Mouse (Mus musculus): Measurements from ENCODE around the gene Itgb7. TPM values are rescaled to one million over a fixed set of nuclear protein-coding genes. Genes with fewer than 3 reads are reported as not detected.

Itgb7 gene
- total and polyA plus RNA-seq, 2 experiments from 2014 or later = 1.2 to 2.1 TPM

DNA sequence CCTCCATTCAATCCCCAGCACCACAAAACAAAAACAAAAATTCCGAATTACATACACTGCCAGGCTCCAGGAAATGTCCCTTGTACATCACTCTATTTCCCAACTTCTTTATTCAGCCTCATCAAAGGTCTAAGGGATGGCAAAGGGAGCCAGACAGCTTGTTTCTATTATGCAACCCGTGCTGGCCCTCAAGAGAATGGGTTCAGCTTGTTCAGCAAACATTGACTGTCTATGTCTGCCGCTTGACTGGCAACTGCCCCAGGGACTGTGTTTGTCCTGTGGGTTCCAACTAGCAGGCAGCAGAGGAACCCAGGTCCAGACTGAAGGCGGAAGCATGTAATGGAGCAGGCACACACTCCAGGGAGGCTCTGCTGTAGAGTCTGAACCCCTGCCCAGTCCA is 32.9 kb downstream of the Itgb7 start:
- TF ChIP-seq CTCF (IDR thresholded peaks at IDR 0.05; ENCODE audit: low read depth) = no peak
- WGBS = 83% methylated on average over 4 of the region's 4 CpGs
- no peaks in the 10 kb centered on the region for H3K27me3 ChIP-seq (ENCODE audit: insufficient read depth, low read length)

DNA sequence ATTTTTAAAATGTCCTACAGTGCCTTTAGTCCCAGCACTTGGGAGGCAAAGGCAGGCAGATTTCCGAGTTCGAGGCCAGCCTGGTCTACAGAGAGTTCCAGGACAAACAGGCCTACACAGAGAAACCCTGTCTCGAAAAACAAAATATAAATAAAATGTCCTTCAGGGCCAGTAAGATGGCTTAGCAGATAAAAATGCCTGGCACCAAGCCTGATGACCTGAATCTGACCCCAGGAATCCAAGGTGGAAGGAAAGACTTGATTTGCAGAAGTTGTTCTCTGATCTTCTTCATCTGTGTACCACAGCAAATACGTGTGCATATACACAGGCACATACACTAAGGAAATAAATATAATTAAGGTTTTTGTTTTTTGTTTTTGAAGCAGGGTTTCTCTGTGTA is 36.4 kb downstream of the Itgb7 start:
- no peak for ATAC-seq

More for the DNA sequence above, 32.9 kb downstream of the Itgb7 start:
- ATAC-seq = no peak
- no peak for DNase-seq (ENCODE audit: low spot score)
- Histone ChIP-seq H3K36me3 (ENCODE audit: insufficient read depth, low read length) (no peaks in the 10 kb centered on the region), H3K4me2 (ENCODE audit: low read depth, low read length) (no peak overlapping the region), H3K9ac (replicated peaks; ENCODE audit: low read length) (no peak overlapping the region), H3K9me3 (ENCODE audit: low read length) (no peaks in the 10 kb centered on the region), H3K27ac (no peak overlapping the region), H3K4me3 (ENCODE audit: low read length) (no peak overlapping the region), H3K4me1 (ENCODE audit: insufficient read depth, low read length) (peaks cover 7% of the 10 kb centered on the region; the same call in 1 of the 2 replicates)

DNA sequence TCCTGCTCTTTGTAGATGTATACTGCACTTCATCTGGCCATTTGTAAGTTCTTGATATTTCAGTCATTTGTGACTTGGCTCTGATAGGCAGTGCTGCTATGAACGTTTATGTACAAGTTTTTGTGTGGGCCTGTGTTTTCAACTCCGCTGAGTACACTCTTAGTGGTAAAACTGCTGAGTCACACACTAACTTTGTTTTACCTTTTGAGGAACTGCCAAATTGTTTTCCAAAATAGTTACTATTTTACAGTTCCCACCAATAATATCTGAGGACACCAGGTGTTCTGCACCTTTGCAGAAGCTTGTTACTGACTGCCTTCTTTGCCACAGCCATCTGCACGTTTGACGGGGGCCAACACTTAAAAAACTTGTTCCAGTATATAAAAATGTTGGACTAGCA is 37.3 kb downstream of the Itgb7 start:
- no peak for ATAC-seq
- no peak for TF ChIP-seq CTCF (IDR thresholded peaks at IDR 0.05; ENCODE audit: low read depth)
- WGBS = 85% methylated on average over 4 of the region's 4 CpGs

More for the DNA sequence above, 36.4 kb downstream of the Itgb7 start:
- Histone ChIP-seq H3K9ac (replicated peaks; ENCODE audit: low read length) (no peak overlapping the region), H3K36me3 (ENCODE audit: insufficient read depth, low read length) (no peaks in the 10 kb centered on the region), H3K9me3 (ENCODE audit: low read length) (no peaks in the 10 kb centered on the region), H3K4me2 (ENCODE audit: low read depth, low read length) (no peak overlapping the region), H3K4me3 (ENCODE audit: low read length) (no peak overlapping the region), H3K4me1 (ENCODE audit: insufficient read depth, low read length) (no peaks in the 10 kb centered on the region), H3K27ac (no peak overlapping the region), H3K27me3 (ENCODE audit: insufficient read depth, low read length) (no peaks in the 10 kb centered on the region)
- TF ChIP-seq CTCF (IDR thresholded peaks at IDR 0.05; ENCODE audit: low read depth) = no peak
- no peak for DNase-seq (ENCODE audit: low spot score)
- WGBS = 85% methylated on average over 4 of the region's 4 CpGs

DNA sequence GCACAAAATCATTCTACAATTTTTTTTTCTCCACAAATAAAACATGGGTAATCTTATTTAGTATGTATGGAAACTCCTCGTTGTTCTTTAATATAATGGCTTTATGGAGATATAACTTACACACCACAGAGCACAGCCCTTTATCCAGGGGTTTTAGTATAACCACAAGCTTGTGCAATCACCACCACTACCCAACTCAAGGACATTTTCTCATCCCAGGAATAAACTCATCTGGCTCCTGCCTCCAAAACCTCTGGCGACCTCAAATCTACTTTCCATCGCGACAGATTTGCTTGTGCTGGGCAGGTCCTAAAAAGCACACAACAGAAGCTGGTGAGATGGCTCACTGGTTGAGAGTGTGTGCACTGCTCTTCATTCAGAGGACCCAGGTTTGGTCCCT is 38.1 kb downstream of the Itgb7 start:
- H3K4me1 ChIP-seq (ENCODE audit: insufficient read depth, low read length) = no peaks in the 10 kb centered on the region
- no peak for ATAC-seq
- H3K27me3 ChIP-seq (ENCODE audit: insufficient read depth, low read length) = no peaks in the 10 kb centered on the region
- no peak for TF ChIP-seq CTCF (IDR thresholded peaks at IDR 0.05; ENCODE audit: low read depth)
- no peak overlapping the region for H3K9ac ChIP-seq (replicated peaks; ENCODE audit: low read length)
- no peaks in the 10 kb centered on the region for H3K9me3 ChIP-seq (ENCODE audit: low read length)
- whole genome bisulfite sequencing = 82% methylated on average over 4 of the region's 4 CpGs
- H3K27ac ChIP-seq = no peak overlapping the region
- no peak for DNase-seq (ENCODE audit: low spot score)
- H3K36me3 ChIP-seq (ENCODE audit: insufficient read depth, low read length) = no peaks in the 10 kb centered on the region
- H3K4me2 ChIP-seq (ENCODE audit: low read depth, low read length) = no peak overlapping the region
- H3K4me3 ChIP-seq (ENCODE audit: low read length) = no peak overlapping the region

More for the DNA sequence above, 37.3 kb downstream of the Itgb7 start:
- no peaks in the 10 kb centered on the region for H3K4me1 ChIP-seq (ENCODE audit: insufficient read depth, low read length)
- no peaks in the 10 kb centered on the region for H3K27me3 ChIP-seq (ENCODE audit: insufficient read depth, low read length)
- no peak for DNase-seq (ENCODE audit: low spot score)
- no peak overlapping the region for H3K4me3 ChIP-seq (ENCODE audit: low read length)
- no peaks in the 10 kb centered on the region for H3K36me3 ChIP-seq (ENCODE audit: insufficient read depth, low read length)
- no peak overlapping the region for H3K27ac ChIP-seq
- no peak overlapping the region for H3K9ac ChIP-seq (replicated peaks; ENCODE audit: low read length)
- no peak overlapping the region for H3K4me2 ChIP-seq (ENCODE audit: low read depth, low read length)
- no peaks in the 10 kb centered on the region for H3K9me3 ChIP-seq (ENCODE audit: low read length)

DNA sequence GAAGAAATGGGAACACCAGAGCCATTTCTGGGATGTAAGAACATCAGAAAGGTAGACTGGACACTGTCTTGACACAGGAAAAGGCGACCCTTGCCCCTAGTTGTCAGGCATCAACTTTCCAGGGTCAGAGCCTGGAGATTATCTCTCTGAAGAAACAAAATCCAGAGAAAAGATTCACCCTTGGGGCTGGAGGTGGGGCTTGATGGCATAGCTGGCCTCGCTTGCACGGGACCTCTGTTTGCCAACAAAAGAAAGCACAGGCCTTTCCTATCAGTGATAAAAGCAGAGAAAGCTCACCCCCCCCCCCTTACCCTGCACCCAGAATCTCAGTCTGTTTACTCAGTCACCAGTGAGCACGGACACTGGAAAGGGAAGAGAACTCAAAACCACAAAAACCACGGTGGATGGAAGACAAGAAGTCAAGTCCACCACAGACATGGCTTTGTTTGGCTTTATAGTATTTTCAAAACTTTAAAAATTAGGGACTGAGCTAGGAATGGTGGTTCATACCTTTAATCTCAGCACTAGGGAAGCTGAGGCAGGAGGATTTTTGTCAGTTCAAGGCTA is 38.8 kb downstream of the Itgb7 start:
- no peak overlapping the region for H3K4me2 ChIP-seq (ENCODE audit: low read depth, low read length)
- no peaks in the 10 kb centered on the region for H3K27me3 ChIP-seq (ENCODE audit: insufficient read depth, low read length)
- DNase-seq (ENCODE audit: low spot score) (no peak), ATAC-seq (no peak)
- H3K27ac ChIP-seq = no peak overlapping the region
- no peaks in the 10 kb centered on the region for H3K4me1 ChIP-seq (ENCODE audit: insufficient read depth, low read length)
- WGBS = 70% methylated on average over 5 of the region's 5 CpGs
- no peaks in the 10 kb centered on the region for H3K36me3 ChIP-seq (ENCODE audit: insufficient read depth, low read length)
- H3K9ac ChIP-seq (replicated peaks; ENCODE audit: low read length) = no peak overlapping the region
- no peaks in the 10 kb centered on the region for H3K9me3 ChIP-seq (ENCODE audit: low read length)
- H3K4me3 ChIP-seq (ENCODE audit: low read length) = no peak overlapping the region
- TF ChIP-seq CTCF (IDR thresholded peaks at IDR 0.05; ENCODE audit: low read depth) = no peak

DNA sequence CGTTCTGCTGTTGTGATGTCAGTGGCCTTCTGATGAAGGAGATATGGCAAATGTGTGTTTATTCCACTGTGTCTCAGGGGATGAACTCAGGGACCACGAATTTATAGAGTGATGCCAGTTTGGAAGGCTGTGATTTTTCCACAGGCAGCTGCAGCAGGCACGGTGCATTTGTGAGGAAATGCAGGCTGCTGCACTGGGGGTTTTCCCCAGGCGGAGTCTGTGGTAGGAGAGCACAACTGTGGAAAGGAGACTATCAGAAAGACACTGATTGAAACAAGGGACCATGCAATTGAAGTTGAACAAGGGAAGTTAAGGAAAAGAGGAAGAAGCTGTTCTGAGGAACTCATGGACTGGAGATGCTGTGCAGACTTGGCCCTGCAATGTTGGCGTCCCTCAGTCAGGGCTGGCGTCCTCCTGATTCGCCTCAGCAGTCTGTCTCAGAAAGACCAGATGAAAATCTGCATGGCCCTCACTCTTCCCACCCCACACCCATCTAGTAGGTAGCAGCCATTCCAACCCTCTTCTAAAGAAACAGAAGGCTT is 39.4 kb downstream of the Itgb7 start:
- no peaks in the 10 kb centered on the region for H3K27me3 ChIP-seq (ENCODE audit: insufficient read depth, low read length)
- 75% methylated on average over 7 of the region's 7 CpGs for WGBS
- DNase-seq (ENCODE audit: low spot score) = no peak
- no peaks in the 10 kb centered on the region for H3K4me1 ChIP-seq (ENCODE audit: insufficient read depth, low read length)
- H3K4me3 ChIP-seq (ENCODE audit: low read length) = no peak overlapping the region
- H3K9ac ChIP-seq (replicated peaks; ENCODE audit: low read length) = no peak overlapping the region
- ATAC-seq = no peak
- H3K9me3 ChIP-seq (ENCODE audit: low read length) = no peaks in the 10 kb centered on the region
- no peak for TF ChIP-seq CTCF (IDR thresholded peaks at IDR 0.05; ENCODE audit: low read depth)
- no peak overlapping the region for H3K27ac ChIP-seq
- no peak overlapping the region for H3K4me2 ChIP-seq (ENCODE audit: low read depth, low read length)
- no peaks in the 10 kb centered on the region for H3K36me3 ChIP-seq (ENCODE audit: insufficient read depth, low read length)

DNA sequence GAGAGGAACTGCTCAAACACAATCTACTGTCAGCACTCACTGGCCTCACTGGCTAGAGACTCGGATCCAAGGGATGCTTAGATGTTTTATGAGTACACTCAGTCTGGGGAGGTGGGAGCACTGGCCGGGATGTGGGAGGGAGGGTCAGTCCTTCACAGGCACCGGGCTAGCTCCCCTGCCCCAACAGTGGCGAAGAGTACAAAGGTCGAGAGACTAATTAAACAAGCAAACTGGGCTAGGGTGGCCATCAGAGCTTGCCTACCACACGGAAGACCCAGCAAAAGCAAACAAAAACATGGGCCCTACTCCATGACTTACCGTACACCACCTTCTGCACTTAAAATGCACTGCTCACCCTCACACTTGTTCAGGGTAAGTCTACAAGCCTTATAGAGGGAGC is 40.0 kb downstream of the Itgb7 start:
- H3K27me3 ChIP-seq (ENCODE audit: insufficient read depth, low read length) = no peaks in the 10 kb centered on the region
- H3K9ac ChIP-seq (replicated peaks; ENCODE audit: low read length) = no peak overlapping the region
- no peak overlapping the region for H3K27ac ChIP-seq
- H3K4me1 ChIP-seq (ENCODE audit: insufficient read depth, low read length) = no peaks in the 10 kb centered on the region
- 0 out of 2 replicates have a peak, but pooled peaks cover under 1% of the 10 kb centered on the region for H3K36me3 ChIP-seq (ENCODE audit: insufficient read depth, low read length)
- DNase-seq (ENCODE audit: low spot score) (no peak), ATAC-seq (no peak)
- no peak for TF ChIP-seq CTCF (IDR thresholded peaks at IDR 0.05; ENCODE audit: low read depth)
- 78% methylated on average over 7 of the region's 7 CpGs for WGBS
- no peaks in the 10 kb centered on the region for H3K9me3 ChIP-seq (ENCODE audit: low read length)
- no peak overlapping the region for H3K4me2 ChIP-seq (ENCODE audit: low read depth, low read length)
- no peak overlapping the region for H3K4me3 ChIP-seq (ENCODE audit: low read length)
